Mouse (Mus musculus): ENCODE measurements around the gene Rad9a. TPM values are rescaled to one million over a fixed set of nuclear protein-coding genes. Genes with fewer than 3 reads are reported as not detected.
A peak's percentile ranks its signal among the peaks of the same experiment; 100 is the strongest.

The Rad9a gene
- polyA plus RNA-seq, 1 experiment = 9.2 TPM

DNA sequence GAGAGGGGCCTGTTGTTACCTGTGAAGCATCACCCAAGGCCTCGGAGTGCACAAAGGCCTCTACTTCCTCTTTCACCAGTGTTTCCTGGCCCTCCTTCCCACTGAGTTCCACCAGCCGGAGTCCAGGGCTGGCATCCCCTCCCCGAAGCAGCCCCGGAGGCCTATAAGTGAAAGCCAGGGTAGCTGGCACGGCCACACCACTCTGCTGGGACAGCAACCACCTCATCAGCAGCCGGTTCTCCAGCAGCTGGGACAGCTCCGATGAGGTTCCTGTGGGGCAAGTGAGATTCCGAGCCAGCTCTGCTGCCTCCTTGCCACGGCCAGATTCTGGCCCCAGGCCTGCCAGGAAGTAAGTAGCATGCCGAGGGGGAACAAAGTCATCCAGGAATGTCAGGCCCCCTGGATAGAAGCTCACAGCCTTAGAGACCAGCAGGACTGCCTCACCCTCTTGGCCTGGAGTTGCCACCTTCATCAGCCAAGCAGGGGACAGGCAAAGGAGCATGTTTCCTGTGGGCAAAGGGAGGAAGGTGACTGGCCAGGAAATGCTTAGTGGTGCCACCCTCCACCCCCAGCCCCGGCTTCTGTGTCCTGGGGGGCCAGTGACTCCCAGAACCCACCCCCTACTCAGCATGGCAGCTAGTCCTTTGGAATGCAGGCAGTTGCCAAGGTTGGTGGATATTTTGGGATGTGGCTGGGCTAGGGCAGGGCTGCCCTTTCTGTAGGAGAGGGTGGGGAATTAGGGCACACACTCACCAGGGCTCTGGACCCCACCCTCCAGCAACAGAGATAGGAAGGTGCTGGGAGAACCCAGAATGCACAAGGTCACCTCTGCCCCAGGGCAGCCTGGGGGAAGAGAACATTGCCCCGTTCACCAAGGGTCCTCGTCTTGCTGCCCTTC is 29.8 kb downstream of the Rad9a start:
- H3K36me3 ChIP-seq (ENCODE audit: control insufficient read depth, insufficient read depth, low read length) = no peaks in the 10 kb centered on the region
- H3K27ac ChIP-seq (ENCODE audit: control insufficient read depth, insufficient read depth, low read depth, low read length) = no peak overlapping the region
- no peaks in the 10 kb centered on the region for H3K27me3 ChIP-seq (ENCODE audit: control insufficient read depth, insufficient read depth, low read length)
- TF ChIP-seq CTCF (IDR thresholded peaks at IDR 0.05; ENCODE audit: control insufficient read depth, insufficient read depth, insufficient replicate concordance, low read depth, low read length) (no peak), POLR2A (IDR thresholded peaks at IDR 0.05; ENCODE audit: control insufficient read depth, low read depth, low read length) (no peak)
- H3K4me3 ChIP-seq (ENCODE audit: control insufficient read depth, low read depth, low read length) = no peak overlapping the region
- peaks cover 5% of the 10 kb centered on the region for H3K4me1 ChIP-seq (ENCODE audit: control insufficient read depth, insufficient read depth, low read length)

DNA sequence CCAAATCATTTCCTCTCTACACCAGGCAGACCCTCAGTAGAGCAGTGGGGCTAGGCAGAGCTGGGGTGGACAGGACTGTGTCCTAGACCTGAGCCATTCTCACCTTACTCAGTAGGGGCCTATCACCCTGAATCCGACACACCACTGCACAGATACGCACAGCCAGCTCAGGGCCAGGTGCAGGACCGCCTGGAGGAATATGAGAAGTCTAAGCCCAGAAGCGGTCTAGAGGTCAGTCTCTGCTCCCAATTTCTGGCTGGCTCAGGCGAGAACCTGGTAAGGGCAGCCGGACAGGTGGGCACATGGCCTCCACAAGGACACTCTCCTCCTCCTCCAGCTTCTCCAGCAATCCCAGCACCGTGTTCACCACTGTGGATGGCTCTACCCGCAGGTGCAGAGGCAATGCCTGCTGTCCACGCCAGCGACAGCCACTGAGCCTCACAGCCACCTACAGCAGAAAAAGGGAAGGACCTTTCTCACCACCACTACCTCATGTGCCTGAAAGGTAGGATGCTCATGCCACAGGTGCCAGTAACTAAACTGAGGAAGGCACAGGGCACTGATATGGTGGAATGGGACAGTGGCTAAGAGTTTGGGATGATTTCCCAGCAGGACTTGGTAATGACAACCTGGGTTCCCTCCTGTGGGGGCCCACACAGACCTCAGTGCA is 30.6 kb downstream of the Rad9a start:
- Histone ChIP-seq H3K4me3 (ENCODE audit: control insufficient read depth, low read depth, low read length) (no peak overlapping the region), H3K27ac (ENCODE audit: control insufficient read depth, insufficient read depth, low read depth, low read length) (no peak overlapping the region), H3K4me1 (ENCODE audit: control insufficient read depth, insufficient read depth, low read length) (peaks cover 5% of the 10 kb centered on the region), H3K27me3 (ENCODE audit: control insufficient read depth, insufficient read depth, low read length) (no peaks in the 10 kb centered on the region), H3K36me3 (ENCODE audit: control insufficient read depth, insufficient read depth, low read length) (no peaks in the 10 kb centered on the region)
- no peak for TF ChIP-seq POLR2A (IDR thresholded peaks at IDR 0.05; ENCODE audit: control insufficient read depth, low read depth, low read length)
- no peak for TF ChIP-seq CTCF (IDR thresholded peaks at IDR 0.05; ENCODE audit: control insufficient read depth, insufficient read depth, insufficient replicate concordance, low read depth, low read length)

DNA sequence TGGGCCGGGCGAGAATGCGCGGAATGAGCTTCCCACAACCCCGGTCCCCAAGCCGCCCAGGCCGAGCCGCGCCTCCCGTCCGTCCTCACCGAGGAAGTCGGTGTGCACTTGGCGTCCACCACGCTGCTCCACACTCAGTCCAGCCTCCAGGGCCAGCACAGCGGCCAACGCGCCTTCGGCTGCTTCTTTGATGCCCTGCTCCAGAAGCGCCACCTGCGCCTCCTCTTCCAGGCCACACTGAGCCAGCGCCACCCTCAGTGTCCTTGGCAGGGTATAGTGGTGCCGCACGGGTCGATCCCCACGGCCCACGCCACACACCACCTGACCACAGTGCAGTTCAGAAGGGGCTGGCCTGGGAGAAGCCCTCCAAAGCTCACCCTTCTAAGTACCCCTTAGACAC is 31.7 kb downstream of the Rad9a start:
- H3K36me3 ChIP-seq (ENCODE audit: control insufficient read depth, insufficient read depth, low read length) = no peaks in the 10 kb centered on the region
- H3K27me3 ChIP-seq (ENCODE audit: control insufficient read depth, insufficient read depth, low read length) = no peaks in the 10 kb centered on the region
- H3K4me3 ChIP-seq (ENCODE audit: control insufficient read depth, low read depth, low read length) = peak overlapping the region; percentile 76
- H3K4me1 ChIP-seq (ENCODE audit: control insufficient read depth, insufficient read depth, low read length) = peaks cover 5% of the 10 kb centered on the region
- H3K27ac ChIP-seq (ENCODE audit: control insufficient read depth, insufficient read depth, low read depth, low read length) = peak overlapping the region; percentile 46
- TF ChIP-seq POLR2A (IDR thresholded peaks at IDR 0.05; ENCODE audit: control insufficient read depth, low read depth, low read length) (no peak), CTCF (IDR thresholded peaks at IDR 0.05; ENCODE audit: control insufficient read depth, insufficient read depth, insufficient replicate concordance, low read depth, low read length) (no peak)

- H3K4me1 ChIP-seq (ENCODE audit: control insufficient read depth, insufficient read depth, low read length) = peaks cover 5% of the 10 kb centered on the region
These were observed 32.1 kb downstream of the Rad9a start for GRCm38 (mm10) chr19:4169378-4169784.

DNA sequence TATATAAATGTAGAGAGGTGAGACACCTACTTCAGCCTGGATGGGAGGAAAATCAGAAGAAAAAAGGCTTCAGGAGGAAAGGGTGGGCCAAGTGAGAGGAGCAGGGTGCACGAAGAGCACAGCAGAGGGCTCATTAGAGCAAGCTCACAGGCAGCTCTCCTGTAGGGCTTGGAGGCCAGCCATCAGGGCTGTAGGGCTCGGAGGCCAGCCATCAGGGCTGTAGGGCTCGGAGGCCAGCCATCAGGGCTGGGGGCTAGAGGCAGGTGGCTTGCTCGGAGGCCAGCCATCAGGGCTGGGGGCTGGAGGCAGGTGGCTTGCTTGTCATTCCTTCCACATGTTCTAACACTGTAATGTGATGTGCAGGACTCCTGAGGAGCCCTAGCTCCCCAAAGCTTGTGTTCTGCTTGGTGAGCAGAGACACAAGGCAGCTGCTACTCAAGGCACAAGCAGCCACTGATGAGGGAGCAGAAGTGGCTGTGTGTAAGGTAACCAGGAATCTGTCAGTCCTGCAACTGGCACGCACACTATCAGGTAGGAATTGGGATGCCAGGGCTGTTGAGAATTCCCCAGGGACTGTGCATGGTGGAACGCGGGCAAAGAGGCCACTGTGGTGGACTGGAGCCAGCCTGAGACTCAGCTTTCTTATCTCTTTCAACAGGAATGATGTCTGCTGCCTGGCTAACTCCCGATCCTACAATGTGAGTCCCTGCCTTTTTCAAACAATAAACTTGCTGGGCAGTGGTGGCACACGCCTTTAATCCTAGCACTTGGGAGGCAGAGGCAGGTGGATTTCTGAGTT is 34.6 kb downstream of the Rad9a start:
- H3K27ac ChIP-seq (ENCODE audit: control insufficient read depth, insufficient read depth, low read depth, low read length) = no peak overlapping the region
- TF ChIP-seq CTCF (IDR thresholded peaks at IDR 0.05; ENCODE audit: control insufficient read depth, insufficient read depth, insufficient replicate concordance, low read depth, low read length) (no peak), POLR2A (IDR thresholded peaks at IDR 0.05; ENCODE audit: control insufficient read depth, low read depth, low read length) (no peak)
- H3K4me1 ChIP-seq (ENCODE audit: control insufficient read depth, insufficient read depth, low read length) = peaks cover 12% of the 10 kb centered on the region
- no peaks in the 10 kb centered on the region for H3K36me3 ChIP-seq (ENCODE audit: control insufficient read depth, insufficient read depth, low read length)
- no peaks in the 10 kb centered on the region for H3K27me3 ChIP-seq (ENCODE audit: control insufficient read depth, insufficient read depth, low read length)
- H3K4me3 ChIP-seq (ENCODE audit: control insufficient read depth, low read depth, low read length) = no peak overlapping the region

More at GRCm38 (mm10) chr19:4169378-4169784, 32.1 kb downstream of the Rad9a start:
- Histone ChIP-seq H3K4me3 (ENCODE audit: control insufficient read depth, low read depth, low read length) (peak overlapping the region; percentile 76), H3K27ac (ENCODE audit: control insufficient read depth, insufficient read depth, low read depth, low read length) (peak overlapping the region; percentile 46), H3K36me3 (ENCODE audit: control insufficient read depth, insufficient read depth, low read length) (no peaks in the 10 kb centered on the region), H3K27me3 (ENCODE audit: control insufficient read depth, insufficient read depth, low read length) (no peaks in the 10 kb centered on the region)
- TF ChIP-seq POLR2A (IDR thresholded peaks at IDR 0.05; ENCODE audit: control insufficient read depth, low read depth, low read length) = peak; percentile 84
- TF ChIP-seq CTCF (IDR thresholded peaks at IDR 0.05; ENCODE audit: control insufficient read depth, insufficient read depth, insufficient replicate concordance, low read depth, low read length) = peak; percentile 41; the same call in 1 of the 2 replicates

DNA sequence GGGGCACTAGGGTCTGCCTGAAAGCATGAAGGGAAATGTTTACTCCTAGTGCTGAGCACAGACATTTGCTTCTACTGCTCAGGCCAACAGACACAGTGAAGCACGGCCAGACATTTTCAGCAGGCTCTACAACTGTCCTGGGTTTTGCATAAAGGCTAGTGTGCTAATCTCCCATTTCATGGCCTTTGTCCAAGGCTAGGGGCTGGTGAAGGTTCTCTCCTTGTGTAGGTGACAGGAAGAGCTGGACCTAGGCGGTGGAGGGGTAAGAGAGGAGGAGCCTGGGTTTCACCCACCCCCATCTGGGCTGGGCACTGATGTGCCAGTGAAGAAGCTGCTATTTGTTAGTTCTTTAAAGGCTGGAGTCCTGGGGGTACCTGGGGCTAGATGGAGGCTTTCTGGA is 36.7 kb downstream of the Rad9a start:
- Histone ChIP-seq H3K27ac (ENCODE audit: control insufficient read depth, insufficient read depth, low read depth, low read length) (no peak overlapping the region), H3K4me3 (ENCODE audit: control insufficient read depth, low read depth, low read length) (no peak overlapping the region), H3K4me1 (ENCODE audit: control insufficient read depth, insufficient read depth, low read length) (peaks cover 9% of the 10 kb centered on the region), H3K36me3 (ENCODE audit: control insufficient read depth, insufficient read depth, low read length) (no peaks in the 10 kb centered on the region), H3K27me3 (ENCODE audit: control insufficient read depth, insufficient read depth, low read length) (no peaks in the 10 kb centered on the region)
- TF ChIP-seq POLR2A (IDR thresholded peaks at IDR 0.05; ENCODE audit: control insufficient read depth, low read depth, low read length) (no peak), CTCF (IDR thresholded peaks at IDR 0.05; ENCODE audit: control insufficient read depth, insufficient read depth, insufficient replicate concordance, low read depth, low read length) (no peak)
